Mouse (Mus musculus) WW6 (cell line): ENCODE measurements around the gene Methig1.

ENCODE experiments used
- DNase-seq: peaks from one replicate; pipeline ENCODE4 v3.0.0-alpha.2; 2013; ENCODE audit warnings: low read depth, low spot score

Gene Methig1

GRCm38 (mm10) chr15:100423916-100424315 lies 71.0 kb downstream of the Methig1 start:
- no peak for DNase-seq

- no peak for DNase-seq
These were observed 71.6 kb downstream of the Methig1 start, which contains the start of gene Slc11a2 for GRCm38 (mm10) chr15:100424396-100425122. Gene Slc11a2, minus strand, starts transcription at chr15:100425072.

DNA sequence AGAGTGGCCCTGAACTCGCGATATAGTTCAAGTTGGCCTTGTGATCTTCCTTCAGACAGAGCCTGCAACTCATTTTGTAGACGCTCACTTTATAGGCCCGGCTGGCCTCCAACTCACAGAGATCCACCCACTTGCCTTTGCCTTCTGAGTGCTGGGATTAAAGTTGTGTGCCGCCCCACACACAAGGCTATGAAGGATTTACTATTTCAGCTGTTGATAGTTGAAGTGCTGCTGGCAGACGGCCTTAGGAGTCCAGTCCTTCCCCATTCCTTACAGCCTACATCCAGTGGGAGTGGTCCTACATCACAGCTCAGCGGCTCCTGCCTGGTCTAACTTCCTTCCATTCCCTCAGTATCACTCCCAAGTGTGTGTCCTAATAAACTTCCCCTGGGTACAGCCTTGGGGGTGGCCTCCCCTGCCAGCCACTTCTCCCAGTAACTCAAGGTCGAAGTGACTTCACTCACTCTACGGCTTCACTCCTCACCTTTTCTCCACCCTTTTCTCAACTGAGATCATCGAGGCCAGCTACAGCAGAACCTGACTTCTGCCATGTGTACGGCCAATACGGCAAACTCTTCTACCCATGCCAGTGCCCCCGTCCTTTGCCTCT lies 75.5 kb downstream of the Methig1 start:
- DNase-seq: no peak

GRCm38 (mm10) chr15:100429959-100430565 lies 77.1 kb downstream of the Methig1 start:
- no peak for DNase-seq

DNA sequence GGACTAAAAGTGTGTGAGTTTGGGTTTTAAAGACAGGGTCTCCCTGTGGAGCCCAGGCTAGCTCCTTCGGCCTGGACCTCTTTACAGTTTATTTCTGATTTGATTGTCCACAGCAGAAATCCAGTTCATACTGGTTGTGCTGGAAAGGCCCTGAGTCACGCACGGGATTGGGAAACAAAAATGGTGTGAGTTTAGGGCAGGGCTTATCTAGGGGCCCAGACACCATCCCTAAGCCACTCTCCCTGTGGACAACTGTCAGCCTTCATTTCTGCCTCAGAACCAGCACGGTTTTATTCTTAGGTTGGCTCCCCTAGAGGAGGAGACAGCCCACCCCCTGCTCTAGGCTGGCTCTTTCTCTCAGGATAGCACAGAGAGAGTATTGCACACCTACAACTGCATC lies 80.3 kb downstream of the Methig1 start:
- DNase-seq: no peak
